Mouse (Mus musculus) forebrain, embryonic 11.5 days (tissue): ENCODE measurements around the gene Cmya5. TPM values are rescaled to one million over a fixed set of nuclear protein-coding genes. Genes with fewer than 3 reads are reported as not detected.

ENCODE experiments used
- ATAC-seq: fragments of 200-750 bp; cut with Nextera tagmentation; replicated peaks from 2 replicates; pipeline ENCODE4 v1.8.0; 2017; ENCODE audit warnings: moderate TSS enrichment; ENCODE audit not compliant: low FRiP score
- DNase-seq: peaks from one replicate; pipeline ENCODE4 v3.0.0-alpha.2; 2017; ENCODE audit warnings: low spot score
- H3K27ac ChIP-seq: fragments of 300-500 bp; sonication (generic); 2 replicates; pipeline ENCODE4 v1.5.1; 2014; ENCODE audit warnings: low read depth, low read length
- H3K27me3 ChIP-seq: fragments of 300-500 bp; sonication (generic); 2 replicates; pipeline ENCODE4 v1.6.1; 2014; ENCODE audit warnings: mild to moderate bottlenecking, low read length, mixed read lengths; ENCODE audit not compliant: control insufficient read depth, insufficient read depth
- H3K36me3 ChIP-seq: fragments of 300-500 bp; sonication (generic); 2 replicates; pipeline ENCODE4 v1.6.1; 2014; ENCODE audit warnings: mild to moderate bottlenecking, low read length, moderate library complexity, mixed read lengths; ENCODE audit not compliant: control insufficient read depth, insufficient read depth
- H3K4me1 ChIP-seq: fragments of 300-500 bp; sonication (generic); replicated peaks from 2 replicates; pipeline ENCODE4 v1.6.1; 2014; ENCODE audit warnings: low read length, mixed read lengths; ENCODE audit not compliant: control insufficient read depth, insufficient read depth
- H3K4me2 ChIP-seq: fragments of 300-500 bp; sonication (generic); 2 replicates; pipeline ENCODE4 v1.6.1; 2014; ENCODE audit warnings: low read depth, mild to moderate bottlenecking, low read length, moderate library complexity, mixed read lengths; ENCODE audit not compliant: severe bottlenecking
- H3K4me3 ChIP-seq: fragments of 300-500 bp; sonication (generic); 2 replicates; pipeline ENCODE4 v1.5.1; 2014; ENCODE audit warnings: low read depth, low read length
- H3K9ac ChIP-seq: fragments of 300-500 bp; sonication (generic); 2 replicates; pipeline ENCODE4 v1.6.1; 2014; ENCODE audit warnings: low read length
- H3K9me3 ChIP-seq: fragments of 300-500 bp; sonication (generic); 2 replicates; pipeline ENCODE4 v1.6.1; 2016; ENCODE audit warnings: low read length, mixed read lengths; ENCODE audit not compliant: control insufficient read depth
- WGBS: fragments of 180-500 bp; shearing (Covaris S2); extraction: QIAGEN DNeasy Blood & Tissue Kit; methylation state at CpG from one replicate; pipeline ENCODE4 v1.1.7; 2014; 5-methylcytosine and 5-hydroxymethylcytosine counted together
- polyA plus RNA-seq: library from polyadenylated mRNA; unstranded; fragments of >200 nt; fragmentation: Nextera tagmentation; extraction: Ambion mirVana; gene quantifications from 2 replicates; pipeline ENCODE4 v1.2.1, GENCODE M21; 2014

Gene Cmya5
- polyA plus RNA-seq, 1 experiment from 2014 or later: 0.13 TPM

- H3K9ac ChIP-seq: no peak overlapping the region
- no peak overlapping the region for H3K27ac ChIP-seq
- WGBS: 81% methylated on average over 13 of the region's 13 CpGs
- H3K36me3 ChIP-seq: no peaks in the 10 kb centered on the region
- 0 out of 2 replicates have a peak, but pooled peaks have one; percentile 33 for ATAC-seq
- H3K4me2 ChIP-seq: no peak overlapping the region
- H3K4me1 ChIP-seq: no peaks in the 10 kb centered on the region
- no peak for DNase-seq
- H3K4me3 ChIP-seq: no peak overlapping the region
- no peaks in the 10 kb centered on the region for H3K27me3 ChIP-seq
- H3K9me3 ChIP-seq: no peaks in the 10 kb centered on the region
These were observed 81.5 kb downstream of the Cmya5 start for GRCm38 (mm10) chr13:93062860-93063636.

- 82% methylated on average over 4 of the region's 4 CpGs for WGBS
- Histone ChIP-seq H3K4me3 (no peak overlapping the region), H3K4me2 (no peak overlapping the region), H3K9ac (no peak overlapping the region), H3K4me1 (no peaks in the 10 kb centered on the region), H3K27ac (no peak overlapping the region), H3K27me3 (no peaks in the 10 kb centered on the region), H3K9me3 (no peaks in the 10 kb centered on the region), H3K36me3 (no peaks in the 10 kb centered on the region)
- no peak for ATAC-seq
- DNase-seq: no peak
These were observed 83.2 kb downstream of the Cmya5 start for GRCm38 (mm10) chr13:93061311-93061710.

GRCm38 (mm10) chr13:93060437-93060836 is 84.1 kb downstream of the Cmya5 start:
- H3K27ac ChIP-seq: no peak overlapping the region
- DNase-seq (no peak), ATAC-seq (no peak)
- H3K36me3 ChIP-seq: no peaks in the 10 kb centered on the region
- H3K9ac ChIP-seq: no peak overlapping the region
- H3K4me1 ChIP-seq: no peaks in the 10 kb centered on the region
- no peaks in the 10 kb centered on the region for H3K9me3 ChIP-seq
- no peak overlapping the region for H3K4me2 ChIP-seq
- no peak overlapping the region for H3K4me3 ChIP-seq
- no peaks in the 10 kb centered on the region for H3K27me3 ChIP-seq
- WGBS: 89% methylated on average over 3 of the region's 3 CpGs

GRCm38 (mm10) chr13:93058551-93059011 is 85.9 kb downstream of the Cmya5 start:
- Histone ChIP-seq H3K36me3 (no peaks in the 10 kb centered on the region), H3K27ac (no peak overlapping the region), H3K4me3 (no peak overlapping the region), H3K4me2 (no peak overlapping the region), H3K9ac (no peak overlapping the region), H3K9me3 (no peaks in the 10 kb centered on the region), H3K27me3 (no peaks in the 10 kb centered on the region), H3K4me1 (no peaks in the 10 kb centered on the region)
- ATAC-seq: no peak
- no peak for DNase-seq
- WGBS: 83% methylated on average over 5 of the region's 5 CpGs

- Histone ChIP-seq H3K4me1 (no peaks in the 10 kb centered on the region), H3K36me3 (no peaks in the 10 kb centered on the region), H3K27ac (no peak overlapping the region), H3K9ac (no peak overlapping the region), H3K27me3 (no peaks in the 10 kb centered on the region), H3K9me3 (no peaks in the 10 kb centered on the region), H3K4me3 (no peak overlapping the region), H3K4me2 (no peak overlapping the region)
- 90% methylated on average over 7 of the region's 7 CpGs for WGBS
- ATAC-seq: no peak
- DNase-seq: no peak
These were observed 86.8 kb downstream of the Cmya5 start for GRCm38 (mm10) chr13:93057492-93058260.

GRCm38 (mm10) chr13:93056091-93056490 is 88.4 kb downstream of the Cmya5 start:
- H3K4me1 ChIP-seq: no peaks in the 10 kb centered on the region
- H3K36me3 ChIP-seq: no peaks in the 10 kb centered on the region
- no peaks in the 10 kb centered on the region for H3K27me3 ChIP-seq
- WGBS: 77% methylated on average over 1 of the region's 1 CpGs
- no peak overlapping the region for H3K4me2 ChIP-seq
- ATAC-seq (no peak), DNase-seq (no peak)
- H3K9ac ChIP-seq: no peak overlapping the region
- H3K27ac ChIP-seq: no peak overlapping the region
- no peaks in the 10 kb centered on the region for H3K9me3 ChIP-seq
- H3K4me3 ChIP-seq: no peak overlapping the region

GRCm38 (mm10) chr13:93051483-93051882 is 93.0 kb downstream of the Cmya5 start:
- Histone ChIP-seq H3K27me3 (no peaks in the 10 kb centered on the region), H3K36me3 (no peaks in the 10 kb centered on the region), H3K4me2 (no peak overlapping the region), H3K4me3 (no peak overlapping the region), H3K4me1 (no peaks in the 10 kb centered on the region), H3K27ac (no peak overlapping the region), H3K9ac (no peak overlapping the region), H3K9me3 (no peaks in the 10 kb centered on the region)
- WGBS: 85% methylated on average over 5 of the region's 5 CpGs
- ATAC-seq (no peak), DNase-seq (peak; percentile 33)

- Histone ChIP-seq H3K9ac (no peak overlapping the region), H3K4me3 (no peak overlapping the region), H3K4me1 (no peaks in the 10 kb centered on the region), H3K36me3 (no peaks in the 10 kb centered on the region), H3K9me3 (no peaks in the 10 kb centered on the region), H3K27me3 (no peaks in the 10 kb centered on the region), H3K27ac (no peak overlapping the region), H3K4me2 (no peak overlapping the region)
- 84% methylated on average over 9 of the region's 9 CpGs for WGBS
- DNase-seq (no peak), ATAC-seq (no peak)
These were observed 103.5 kb downstream of the Cmya5 start for GRCm38 (mm10) chr13:93041021-93041420.
